Mouse (Mus musculus) CD4-positive helper T cell, adult 2 months (primary cell): Measurements from ENCODE around the gene Prss56.
A peak's percentile ranks its signal among the peaks of the same experiment; 100 is the strongest.

ENCODE experiments used
- DNase-seq: peaks from one replicate; pipeline ENCODE4 v3.0.0-alpha.2; 2012; ENCODE audit warnings: low read depth, missing footprints, low spot score

The Prss56 gene

DNA sequence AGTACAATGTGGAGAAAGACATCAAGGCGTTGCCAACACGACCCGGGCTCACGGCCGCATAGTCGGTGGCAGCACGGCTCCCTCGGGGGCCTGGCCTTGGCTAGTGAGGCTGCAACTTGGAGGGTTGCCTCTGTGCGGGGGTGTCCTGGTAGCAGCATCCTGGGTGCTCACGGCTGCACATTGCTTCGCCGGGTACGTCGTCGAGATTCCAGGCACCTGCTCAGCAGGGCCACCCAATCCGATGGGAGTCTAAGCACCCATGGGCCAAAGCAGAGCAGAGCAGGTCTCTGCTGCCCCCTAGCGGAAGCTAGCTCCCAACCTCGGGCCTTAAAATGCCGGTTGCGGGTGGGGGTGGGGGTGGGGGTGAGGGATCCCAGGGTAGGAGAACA lies 1.6 kb downstream of the Prss56 start:
- peak; percentile 78 for DNase-seq

DNA sequence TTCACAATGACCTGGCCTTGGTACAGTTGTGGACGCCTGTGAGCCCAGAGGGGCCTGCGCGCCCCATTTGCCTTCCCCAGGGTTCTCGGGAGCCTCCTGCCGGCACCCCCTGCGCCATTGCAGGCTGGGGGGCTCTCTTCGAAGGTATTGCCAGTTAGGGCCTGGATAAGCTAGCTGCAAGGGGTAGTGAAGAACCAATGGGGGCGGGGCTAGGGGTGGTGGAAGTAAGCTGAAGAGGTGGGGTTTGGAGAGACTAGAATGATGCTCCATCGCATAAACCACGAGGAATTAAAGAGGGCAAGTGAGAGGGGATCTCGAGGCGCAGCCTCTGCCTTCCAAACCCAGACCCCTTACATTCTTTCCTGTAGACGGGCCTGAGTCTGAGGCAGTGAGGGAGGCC lies 2.4 kb downstream of the Prss56 start:
- no peak for DNase-seq

DNA sequence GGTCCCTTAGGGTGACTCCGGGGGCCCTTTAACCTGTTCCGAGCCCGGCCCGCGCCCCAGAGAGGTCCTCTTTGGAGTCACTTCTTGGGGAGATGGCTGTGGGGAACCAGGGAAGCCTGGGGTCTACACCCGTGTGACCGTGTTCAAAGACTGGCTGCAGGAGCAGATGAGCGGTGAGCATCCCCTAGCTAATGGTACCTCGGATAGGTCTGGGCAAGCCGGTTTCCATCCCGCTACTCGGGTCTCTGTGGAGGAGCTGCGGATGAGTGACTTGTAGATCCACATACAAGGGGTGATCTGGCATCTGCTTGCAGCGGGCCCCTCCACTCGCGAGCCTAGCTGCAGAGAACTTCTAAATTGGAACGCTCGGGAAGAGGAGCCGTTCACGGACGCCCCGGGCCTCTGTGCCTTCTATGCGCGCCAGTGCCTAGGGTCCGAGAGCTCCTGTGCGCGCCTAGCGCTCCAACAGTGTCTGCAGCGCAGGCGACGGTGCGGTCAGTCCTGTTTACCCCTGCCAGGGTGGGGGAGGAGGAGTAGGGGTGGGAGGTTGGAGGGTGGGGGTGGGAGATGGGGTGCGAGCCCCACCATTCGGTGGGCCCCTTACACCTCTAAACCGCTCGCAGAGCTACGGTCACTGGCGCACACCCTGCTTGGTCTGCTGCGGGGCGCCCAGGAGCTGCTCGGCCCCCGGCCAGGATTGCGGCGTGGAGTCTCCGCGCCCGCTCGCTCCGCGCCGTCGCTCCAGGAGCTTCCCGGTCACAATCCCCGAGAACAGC lies 3.3 kb downstream of the Prss56 start:
- DNase-seq = no peak

DNA sequence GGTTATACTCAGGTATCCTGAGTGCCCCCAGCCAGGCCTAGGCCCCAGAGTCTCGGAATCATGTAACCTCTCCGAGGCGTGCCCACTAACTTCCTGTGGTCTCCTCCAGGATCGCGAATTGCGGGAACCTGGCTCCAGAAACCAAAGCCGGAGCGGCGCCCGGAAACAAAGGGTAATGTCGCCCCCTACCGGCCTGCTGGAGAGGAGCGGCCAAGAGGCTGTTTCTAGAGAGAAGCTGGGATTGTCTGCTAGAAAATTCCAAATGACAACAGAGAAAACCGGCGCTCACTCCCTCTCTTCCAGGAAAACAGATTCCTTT lies 3.9 kb downstream of the Prss56 start:
- peak; percentile 63 for DNase-seq

DNA sequence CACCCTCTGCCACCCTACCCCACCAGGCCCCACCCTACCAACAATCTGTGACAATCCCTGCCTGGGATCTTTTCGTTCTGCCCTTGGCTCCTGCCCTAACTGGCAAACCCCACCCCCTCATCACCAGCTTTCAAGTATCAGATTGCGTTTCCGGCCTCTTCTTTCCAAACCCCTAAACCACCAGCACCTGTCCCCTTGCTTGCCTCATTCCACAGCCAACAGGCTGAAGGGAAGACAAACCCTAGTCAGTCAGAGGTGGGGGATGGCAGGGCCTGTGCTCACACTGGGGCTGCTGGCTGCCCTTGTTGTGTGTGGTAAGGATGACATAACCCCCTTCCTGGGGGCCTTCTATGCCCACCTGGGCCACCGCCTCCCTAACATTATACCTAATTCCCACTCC lies 7.3 kb downstream of the Prss56 start, which contains the start of gene Chrnd:
Gene Chrnd, plus strand, starts transcription at position 179 of the 400 bp plus-strand sequence.
- DNase-seq = no peak

DNA sequence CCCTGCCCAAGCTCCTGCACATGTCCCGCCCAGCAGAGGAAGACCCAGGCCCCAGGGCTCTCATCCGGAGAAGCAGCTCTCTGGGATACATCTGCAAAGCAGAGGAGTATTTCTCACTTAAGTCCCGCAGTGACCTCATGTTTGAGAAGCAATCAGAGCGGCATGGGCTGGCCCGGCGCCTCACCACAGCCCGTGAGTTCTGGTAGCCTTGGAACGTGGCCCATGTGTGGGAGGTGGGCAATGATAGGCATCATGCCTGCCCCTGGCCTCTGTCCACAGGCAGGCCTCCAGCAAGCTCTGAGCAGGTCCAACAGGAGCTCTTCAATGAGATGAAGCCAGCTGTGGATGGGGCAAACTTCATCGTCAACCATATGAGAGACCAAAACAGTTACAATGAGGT lies 14.2 kb downstream of the Prss56 start:
- DNase-seq = no peak

DNA sequence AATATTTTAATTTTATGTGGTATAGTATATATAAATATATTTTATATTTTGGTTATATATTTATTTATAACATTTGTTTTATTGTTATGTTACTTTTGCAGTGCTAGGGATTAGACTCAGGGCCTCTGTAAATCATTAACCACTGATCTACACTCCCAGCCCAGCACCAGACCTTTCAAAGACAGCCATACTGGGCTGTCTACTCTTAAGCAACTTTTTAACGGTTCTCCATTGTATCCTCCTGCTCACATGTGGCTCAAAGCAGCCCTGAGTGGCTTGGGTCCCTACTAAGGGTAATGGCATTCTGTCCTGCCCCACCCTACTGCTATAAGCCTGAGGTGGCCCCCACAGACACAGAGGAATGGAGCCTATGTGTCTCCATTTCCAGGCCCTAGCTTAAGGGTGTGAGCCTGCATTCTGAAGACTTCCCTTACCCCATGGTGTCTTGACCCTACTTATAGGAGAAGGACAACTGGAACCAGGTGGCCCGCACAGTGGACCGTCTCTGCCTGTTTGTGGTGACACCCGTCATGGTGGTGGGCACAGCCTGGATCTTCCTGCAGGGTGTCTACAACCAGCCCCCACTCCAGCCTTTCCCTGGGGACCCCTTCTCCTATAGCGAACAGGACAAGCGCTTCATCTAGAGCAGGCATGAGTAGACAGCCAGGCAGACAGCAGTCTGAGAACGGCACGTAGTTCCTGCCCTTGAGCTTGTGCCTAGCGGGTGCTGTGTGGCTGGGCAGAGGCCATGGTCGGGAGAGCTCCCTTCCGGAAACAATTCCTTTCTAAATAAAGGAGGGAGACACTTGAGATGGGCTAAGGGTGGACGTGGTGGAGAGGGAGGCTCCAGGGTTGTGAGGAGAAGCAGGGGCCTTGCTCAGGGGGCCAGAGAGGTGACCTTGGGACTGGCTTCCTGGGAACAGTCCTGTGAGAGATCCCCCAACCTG lies 15.3 kb downstream of the Prss56 start:
- no peak for DNase-seq

DNA sequence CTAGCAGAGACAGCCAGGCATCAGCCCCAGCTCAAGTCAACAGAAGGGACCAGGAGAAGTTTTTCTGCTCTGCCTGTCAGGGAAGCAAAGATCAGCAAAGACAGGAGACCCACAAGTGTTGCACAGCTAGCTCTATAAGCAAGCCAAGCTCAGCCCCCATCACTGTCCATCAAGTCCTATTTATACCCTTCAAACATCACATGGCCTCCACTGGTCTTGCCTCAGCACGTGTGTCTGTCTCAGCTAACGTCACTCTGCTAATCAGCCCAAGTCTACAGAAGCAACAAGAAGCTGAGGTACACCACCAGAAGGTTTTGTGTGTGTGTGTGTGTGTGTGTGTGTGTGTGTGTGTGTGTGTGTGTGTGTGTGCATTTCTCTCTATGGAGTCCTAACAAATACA lies 17.7 kb downstream of the Prss56 start:
- DNase-seq = no peak

DNA sequence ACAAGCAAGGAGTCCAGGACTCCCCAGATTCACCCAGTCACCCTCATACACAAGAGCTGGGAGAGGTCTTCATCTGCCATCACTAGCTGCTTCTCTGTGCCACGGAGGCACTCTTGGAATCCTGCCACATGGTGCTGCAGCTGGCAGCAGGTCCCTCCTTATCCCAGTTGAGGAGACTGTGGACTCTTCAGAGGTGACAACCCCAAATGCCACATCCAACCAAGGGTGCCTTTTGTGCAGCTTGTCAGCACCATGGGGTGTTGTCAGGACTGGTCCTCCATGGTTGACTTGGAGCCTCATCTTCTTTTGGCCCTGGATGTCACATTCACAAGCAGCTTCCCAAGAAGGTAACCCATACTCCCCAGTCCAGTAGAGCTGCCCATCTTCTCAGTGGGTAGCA lies 18.7 kb downstream of the Prss56 start:
- DNase-seq = no peak

DNA sequence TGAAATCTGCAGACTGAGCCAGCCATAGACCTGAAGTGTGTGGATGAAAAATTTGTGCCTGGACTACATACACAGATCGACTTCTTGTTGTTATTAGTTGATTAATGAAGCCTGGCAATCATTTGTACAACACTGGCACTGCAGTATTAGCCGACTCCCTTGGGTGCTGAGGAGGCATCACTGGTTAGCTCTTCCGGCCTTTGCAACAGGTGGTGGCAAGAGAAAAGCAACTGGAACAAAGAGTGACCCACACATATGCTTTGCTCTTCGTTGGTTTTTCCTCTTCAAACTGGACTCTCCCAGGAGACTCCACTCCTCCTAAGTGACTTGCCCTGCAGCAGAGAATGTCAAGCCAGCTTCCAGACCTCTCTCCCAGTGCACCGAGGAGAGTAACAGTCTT lies 20.7 kb downstream of the Prss56 start:
- DNase-seq = no peak

DNA sequence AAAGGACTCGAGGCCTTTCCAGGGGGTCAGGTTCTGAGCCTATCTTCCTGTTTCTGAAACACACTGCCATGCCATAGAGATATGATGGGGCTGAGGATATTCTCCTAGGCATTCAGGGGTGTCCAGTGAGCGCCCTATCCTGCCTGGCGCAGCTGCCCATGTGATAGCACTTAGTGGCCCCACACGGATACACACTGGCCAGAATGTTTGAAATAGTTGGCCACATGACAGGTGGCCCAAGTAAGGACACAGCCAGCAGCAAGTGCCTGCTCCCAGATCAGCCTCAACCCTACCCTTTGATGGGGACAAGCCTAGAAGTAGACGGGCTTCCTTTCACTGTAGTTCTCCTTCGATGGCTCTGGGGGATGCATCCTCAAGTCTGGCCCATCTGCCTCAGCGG lies 21.4 kb downstream of the Prss56 start, which contains the start of gene Chrng:
Gene Chrng, plus strand, starts transcription at position 193 of the 400 bp plus-strand sequence.
- DNase-seq = no peak

DNA sequence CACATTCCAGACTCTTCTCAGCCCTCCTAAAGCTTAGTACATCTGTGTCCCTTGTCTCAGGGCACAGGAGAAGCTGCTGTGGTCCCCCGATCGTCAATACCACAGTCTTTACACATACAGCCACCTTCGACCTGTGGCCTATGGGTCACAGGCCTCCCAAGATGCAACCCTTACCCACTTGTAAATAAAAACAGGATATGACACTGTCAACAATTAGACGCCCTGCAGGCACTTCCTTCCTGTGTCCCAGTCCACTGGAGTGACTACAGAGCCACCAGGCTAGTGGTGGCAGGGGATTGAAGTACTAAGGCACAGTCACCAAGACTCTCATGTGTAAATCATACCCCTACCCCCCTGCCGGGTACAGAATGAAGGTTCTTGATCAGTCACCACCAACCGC lies 21.9 kb downstream of the Prss56 start:
- DNase-seq = no peak

DNA sequence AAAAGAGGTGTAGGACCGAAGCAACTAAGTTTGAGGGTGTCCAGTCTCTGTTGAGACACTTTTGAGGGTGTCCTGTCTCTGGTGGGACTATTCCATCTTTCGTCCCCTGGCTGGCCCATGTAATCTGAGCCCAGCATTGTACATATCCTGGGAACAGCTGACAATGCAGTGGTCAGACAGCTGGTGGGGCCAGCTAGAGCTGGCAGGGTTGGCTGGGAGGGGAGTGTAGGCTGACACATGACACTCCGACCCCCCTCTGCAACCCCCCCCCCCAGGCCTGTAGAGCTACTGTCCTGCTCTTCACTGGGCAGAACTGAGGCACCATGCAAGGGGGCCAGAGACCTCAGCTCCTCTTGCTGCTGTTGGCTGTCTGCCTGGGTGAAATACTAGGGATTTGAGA lies 22.4 kb downstream of the Prss56 start:
- DNase-seq = no peak

DNA sequence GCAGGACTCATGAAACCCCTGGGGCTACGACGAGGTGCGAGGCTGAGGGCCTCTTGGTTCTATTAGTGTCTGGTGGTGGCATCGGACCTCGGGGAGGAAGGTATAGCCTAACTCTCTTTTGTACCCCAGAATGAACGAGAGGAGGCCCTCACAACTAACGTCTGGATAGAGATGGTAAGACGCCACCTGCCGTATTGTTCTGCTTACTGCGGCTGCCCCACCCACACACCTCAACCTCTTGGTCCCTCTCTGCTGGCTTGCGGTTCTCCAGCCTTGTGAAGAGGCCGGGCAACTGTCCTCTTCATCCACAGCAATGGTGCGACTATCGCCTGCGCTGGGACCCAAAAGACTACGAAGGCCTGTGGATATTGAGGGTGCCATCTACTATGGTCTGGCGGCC lies 23.2 kb downstream of the Prss56 start:
- DNase-seq = no peak

DNA sequence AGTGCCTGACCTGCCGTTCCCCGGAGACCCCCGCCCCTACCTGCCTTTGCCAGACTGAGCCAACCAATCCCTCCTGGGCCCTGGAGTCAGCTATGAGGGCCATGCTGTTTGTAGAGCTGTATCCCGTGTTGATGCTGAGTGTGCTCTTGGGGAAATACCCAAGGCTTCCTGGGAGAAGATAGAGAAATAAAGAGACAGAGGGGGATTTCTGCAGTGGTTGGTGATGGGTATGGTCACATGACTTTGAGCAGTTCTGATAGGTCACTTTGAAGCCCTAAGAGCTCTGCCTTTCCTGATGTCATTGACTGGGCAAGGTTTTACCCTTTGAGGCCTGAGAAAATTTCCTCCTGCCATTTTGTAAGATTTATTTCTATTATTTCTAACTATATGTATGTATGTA lies 28.3 kb downstream of the Prss56 start:
- DNase-seq = peak; percentile 16

DNA sequence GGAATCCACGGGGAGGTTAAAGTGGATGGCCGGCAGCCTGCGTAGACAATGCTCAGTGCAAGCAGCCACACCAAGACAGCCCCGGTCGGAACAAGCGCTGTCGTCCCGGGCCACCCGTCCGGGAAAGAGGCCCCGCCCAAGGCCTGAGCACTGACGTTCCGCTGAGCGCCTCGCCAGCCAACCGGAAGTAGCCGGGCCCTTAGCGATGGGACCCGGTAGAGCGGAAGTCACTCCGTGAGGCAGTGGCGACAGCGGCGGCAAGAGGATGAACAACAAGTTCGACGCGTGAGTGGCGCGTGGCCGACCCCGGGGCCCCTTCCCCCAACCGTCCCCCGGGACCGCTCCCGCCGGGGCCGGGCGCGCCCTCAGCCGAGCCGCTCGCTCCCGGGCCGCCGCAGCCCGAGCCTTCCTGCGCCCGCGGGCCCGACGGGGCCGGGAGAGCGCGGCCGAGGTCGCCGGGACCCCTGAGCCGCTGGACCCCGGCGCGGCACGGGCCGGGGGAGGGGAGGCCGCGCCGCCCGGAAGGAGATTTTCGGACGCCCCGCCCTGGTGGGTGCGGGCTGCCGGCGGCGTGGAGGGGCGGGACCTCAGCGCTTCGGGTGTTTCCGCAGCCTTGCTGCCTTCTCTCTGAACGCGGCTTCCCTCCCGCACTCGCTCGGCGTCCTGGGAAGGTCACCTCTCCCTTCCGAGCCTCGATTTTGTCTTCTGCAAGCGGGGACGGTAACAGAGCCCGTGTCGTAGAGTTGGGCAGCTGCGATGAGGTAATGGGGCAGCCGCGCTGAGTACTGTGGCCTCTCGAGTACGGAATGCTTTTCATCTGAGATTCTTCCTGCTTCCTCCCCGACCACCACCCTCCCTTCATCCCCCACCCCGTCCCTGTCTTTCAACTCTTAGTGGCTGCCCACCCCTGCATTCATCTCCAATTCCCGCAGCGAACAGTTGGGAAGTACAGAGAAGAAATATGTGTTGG lies 30.9 kb downstream of the Prss56 start, which contains the start of gene Eif4e2:
Gene Eif4e2, plus strand, starts transcription at position 180 of the 970 bp plus-strand sequence.
- DNase-seq = peak; percentile 94

DNA sequence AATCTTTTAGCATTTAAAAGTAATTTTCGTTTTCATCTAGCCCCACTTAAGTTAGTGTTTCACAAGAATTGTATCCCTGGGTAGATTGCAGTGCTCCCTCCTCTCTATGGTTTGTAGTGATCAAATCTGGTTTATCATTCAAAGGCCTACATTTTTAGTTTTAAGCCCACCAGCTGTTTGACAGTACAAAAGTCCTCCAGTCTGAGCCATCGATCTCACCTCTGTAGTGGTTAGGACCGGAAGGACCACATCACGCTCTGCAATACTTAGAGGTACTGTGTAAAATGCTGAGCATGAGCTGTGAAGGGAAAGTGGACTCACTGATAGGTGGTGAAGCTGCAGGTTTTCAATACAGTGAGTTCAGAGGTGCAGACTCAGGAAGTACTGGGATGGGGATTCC lies 31.6 kb downstream of the Prss56 start:
- DNase-seq = peak; percentile 59

DNA sequence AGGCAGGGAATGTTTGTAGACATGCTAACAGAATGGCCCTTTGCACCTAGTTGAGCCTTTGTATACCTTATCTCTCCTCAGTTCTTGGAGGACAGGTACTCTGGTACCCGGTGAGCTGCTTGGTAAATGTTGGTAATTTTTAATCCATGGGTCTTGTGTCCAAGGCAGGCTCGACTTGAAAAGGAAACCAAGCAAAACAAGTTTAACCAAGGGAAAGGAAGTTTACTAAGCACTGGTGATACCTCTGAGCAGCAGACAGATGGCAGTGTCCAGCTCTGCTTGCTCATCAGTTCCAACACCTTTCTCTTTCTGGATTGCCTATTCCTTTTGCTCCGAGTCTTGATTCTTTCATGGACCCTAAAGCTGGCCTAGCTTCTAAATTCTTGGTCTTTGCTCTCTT lies 34.8 kb downstream of the Prss56 start:
- peak; percentile 24 for DNase-seq

DNA sequence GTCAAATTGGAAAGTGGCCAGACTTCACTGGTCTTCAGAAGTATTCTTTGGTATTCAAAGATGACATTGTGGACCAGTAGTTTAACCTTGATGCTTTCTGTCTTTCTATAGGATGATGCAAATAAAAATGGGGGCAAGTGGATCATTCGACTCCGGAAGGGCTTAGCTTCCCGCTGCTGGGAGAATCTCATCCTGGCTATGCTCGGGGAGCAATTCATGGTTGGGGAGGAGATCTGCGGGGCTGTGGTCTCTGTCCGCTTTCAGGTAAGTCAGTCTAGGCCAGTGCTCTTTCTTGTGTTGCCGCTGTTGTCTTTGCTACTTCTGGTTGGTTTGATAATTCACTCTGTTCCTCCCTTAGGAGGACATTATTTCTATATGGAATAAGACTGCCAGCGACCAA lies 42.6 kb downstream of the Prss56 start:
- DNase-seq = no peak

DNA sequence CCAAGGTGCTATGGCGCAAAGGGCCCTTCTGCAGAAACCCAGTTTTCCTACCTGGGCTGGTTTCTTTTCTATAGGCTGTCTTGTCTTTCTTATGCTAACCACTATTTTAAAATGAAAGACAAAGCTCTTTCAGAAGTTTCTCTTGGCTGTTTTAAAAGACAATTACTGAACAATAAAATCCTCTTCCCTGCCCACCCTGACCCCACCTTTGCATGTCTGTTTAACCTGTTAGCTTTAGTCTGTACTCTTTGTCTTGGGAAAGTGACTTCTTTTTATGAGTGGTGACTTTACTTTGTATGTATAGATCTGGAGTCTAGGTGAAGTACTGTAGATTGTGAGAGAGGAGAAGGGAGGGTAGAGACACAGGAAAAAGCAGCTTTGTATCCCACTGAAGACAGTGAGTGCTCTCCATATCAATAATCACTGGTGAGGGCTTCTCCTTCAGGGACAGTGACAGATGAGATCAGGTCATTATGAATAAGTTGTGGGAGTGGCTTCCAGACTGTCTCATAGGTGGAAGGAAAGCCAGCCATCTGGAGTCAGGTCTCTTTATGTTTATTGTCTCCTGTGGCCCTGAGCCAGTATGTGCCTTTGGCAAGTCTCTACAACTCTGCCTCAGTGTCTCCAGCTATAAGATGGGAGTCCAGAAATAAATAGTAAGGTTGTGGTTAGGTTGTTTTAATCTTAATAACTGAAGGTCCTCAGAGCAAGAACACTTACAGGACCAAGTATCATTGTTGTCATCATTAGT lies 43.5 kb downstream of the Prss56 start:
- no peak for DNase-seq

DNA sequence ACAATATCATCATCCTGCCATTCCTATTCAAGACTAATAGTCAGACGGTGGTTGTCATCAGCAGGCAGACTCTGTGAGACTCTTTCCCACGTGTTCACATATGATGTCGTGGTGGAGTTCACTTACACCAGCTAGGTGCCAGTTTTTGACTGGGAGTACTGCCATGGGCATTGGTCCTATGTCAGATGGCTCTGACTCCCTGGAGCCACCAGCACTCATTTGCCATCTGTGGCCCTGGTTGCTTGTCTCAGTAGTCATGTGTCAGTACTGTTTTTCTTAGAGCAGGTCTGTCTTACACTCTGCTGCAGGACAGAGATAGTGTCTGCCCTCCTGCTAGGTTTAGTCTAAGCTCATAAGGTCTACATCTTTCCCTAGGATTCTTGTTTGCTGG lies 44.0 kb downstream of the Prss56 start:
- no peak for DNase-seq
